Mouse (Mus musculus) yolk sac, embryonic 10.5 days (tissue): Measurements from ENCODE around the gene 0610040J01Rik.
"Not testable (repeated sequence)": the region's sequence is repeated elsewhere in the genome, so short reads cannot be mapped to it uniquely, and the experiment has no call there.

Experiments
- DNase-seq: peaks from one replicate; pipeline ENCODE4 v3.0.0-alpha.2; 2017; ENCODE audit warnings: low spot score

0610040J01Rik gene

DNA sequence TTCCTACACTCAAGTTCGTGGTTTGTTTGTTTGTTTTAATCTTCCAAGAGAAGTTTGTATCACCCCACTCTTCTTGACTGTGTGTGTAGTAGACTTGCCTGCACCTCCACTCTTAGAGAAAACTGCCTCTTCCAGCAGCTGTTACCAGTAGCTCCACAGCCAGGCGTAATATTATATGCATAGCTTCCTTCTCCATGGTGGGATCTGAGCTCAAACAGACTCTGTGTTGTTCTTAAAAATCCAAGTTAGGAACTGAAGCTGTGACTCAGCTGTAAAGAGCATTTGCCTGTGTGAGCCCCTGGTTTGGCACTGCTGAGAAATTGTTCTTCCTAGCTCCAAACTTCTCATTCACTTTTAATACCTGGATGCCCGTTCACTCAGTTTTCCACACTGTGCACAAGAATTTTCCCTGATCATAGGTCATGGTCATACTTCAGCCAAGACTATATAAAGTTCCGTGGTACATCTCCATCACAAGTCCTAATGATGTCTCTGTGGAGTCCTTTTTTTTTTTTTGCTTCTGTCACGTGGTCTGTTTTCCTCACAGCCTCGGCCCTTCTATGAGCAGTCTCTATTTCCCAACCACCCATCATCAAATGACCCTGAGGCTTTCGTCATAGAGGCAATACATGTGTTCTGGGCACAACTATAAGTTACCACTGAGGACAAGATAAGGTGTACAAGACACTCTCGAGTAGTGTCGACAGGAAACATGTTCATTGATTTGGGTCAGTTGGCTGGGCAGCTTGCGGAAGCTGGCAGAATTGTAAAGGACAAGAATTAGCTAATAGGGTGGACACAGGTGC is 16.4 kb downstream of the 0610040J01Rik start:
- no peak for DNase-seq

DNA sequence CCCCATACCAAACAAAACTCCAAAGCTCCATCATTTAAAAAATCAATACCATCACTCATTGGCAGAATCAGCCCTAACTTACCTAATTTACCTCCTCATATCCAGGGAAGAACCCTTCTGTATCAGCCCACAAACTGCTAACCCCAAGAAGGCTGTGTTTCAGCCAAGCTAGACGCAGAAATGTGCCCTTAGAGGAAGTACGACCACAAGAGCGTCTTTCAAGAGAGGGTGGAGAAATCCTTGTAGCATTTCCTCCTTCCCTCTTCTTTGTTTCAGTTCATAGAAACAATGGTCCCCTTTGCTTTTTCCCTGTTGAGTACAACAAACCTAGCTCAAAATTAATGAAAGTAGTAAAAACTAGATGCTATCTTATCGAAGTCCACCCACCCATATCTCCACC is 18.9 kb downstream of the 0610040J01Rik start:
- no peak for DNase-seq

DNA sequence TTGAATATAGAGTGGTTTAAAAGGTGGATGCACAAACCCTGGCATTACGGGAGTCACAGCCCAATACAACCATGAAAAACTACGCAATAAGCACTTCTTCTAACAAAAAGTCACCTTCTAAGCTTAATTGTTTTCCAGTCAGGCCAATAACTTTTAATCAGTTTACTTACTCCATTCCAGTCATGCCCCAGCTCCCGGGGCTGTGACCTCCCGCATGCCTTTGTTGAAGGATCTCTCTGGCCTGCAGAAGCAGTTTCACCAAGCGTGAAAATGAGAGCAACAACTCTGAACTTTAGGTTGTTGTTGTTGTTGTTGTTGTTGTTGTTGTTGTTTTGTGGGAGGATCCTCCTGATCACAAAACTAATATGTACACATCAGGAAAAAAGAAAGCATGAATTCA is 21.8 kb downstream of the 0610040J01Rik start:
- no peak for DNase-seq

DNA sequence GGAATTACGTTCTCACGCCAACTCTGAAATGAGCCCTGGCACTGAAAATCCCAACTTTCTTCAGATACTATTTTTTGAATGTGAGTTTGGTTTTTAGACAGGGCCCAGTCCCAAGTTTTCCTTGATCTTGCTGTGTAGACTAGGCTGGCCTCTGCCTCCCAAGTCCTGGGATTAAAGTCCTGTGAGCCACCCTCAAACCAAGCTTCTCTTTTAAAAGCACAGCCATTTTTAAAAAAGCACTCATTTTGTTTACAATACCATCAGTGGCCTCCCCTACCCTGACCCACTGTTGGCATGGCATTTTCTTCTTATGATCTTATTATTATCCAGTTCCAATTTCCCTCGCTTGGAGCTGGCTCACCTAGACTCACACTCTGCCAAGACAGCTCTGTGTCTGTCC is 22.3 kb downstream of the 0610040J01Rik start:
- no peak for DNase-seq

DNA sequence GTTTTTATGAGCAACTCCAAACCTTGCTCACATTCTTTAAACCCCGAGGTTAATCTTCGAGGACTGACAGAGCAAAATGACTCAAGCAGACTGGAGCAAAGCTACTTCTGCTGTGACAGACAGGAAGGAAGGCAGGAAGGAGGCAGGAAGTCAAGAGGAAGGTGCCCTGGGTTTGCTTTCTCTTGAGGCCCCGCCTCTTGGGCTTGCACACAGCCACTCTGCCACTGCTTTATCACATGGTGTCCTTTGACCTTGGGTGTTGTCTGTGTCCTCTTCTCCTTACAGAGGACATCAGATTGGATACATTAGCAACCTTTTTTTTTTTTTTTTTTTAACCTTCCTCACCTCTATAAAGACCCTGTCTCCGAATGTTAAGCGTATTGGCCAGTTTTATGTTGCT is 25.0 kb downstream of the 0610040J01Rik start:
- DNase-seq = peak; percentile 61

DNA sequence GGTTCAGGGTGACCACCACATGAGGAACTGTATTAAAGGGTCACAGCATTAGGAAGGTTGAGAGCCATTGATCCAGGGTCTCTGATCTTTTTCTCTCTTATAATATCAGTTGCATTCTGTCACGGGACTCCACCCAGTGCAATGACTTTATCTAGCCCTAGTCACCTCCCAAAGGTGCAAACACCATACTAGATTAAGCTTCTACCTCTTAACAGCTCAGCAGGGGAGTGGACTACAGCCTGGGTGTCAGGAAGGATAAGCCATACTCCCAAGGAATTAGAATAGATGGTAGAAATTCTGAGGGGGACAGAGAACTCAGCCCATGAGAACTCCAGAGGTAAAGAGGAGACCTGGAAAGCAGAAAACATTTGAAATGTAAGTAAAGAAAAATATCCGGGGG is 25.7 kb downstream of the 0610040J01Rik start:
- DNase-seq = no peak

DNA sequence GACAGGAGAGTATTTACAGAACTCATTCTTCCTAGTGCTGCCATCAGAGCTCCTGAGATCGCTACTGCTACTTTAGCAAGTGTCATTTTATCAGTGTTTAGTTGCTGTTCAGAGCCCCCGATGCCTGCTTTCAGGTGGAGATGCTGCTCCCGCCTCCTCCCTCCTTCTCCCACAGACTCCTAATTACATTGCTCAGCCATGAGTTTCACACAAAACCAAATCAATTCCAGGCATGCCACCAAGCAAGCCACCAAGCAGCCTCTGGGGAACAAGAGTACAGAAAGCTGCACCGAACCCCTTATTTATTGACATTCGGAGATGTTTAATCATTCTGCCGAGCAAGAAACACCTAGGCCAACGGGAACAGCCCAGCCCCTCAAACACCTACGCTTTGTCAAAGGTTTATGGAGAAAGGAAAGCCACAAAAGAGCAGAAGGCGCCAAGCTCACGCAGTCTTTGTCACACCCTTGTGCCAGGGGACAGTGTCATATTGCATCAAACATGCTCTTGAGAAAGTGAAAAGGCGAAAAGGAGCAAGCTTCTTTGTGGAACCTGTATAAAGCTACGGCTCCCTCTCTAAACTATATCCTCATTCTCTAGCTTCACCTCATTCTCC is 27.7 kb downstream of the 0610040J01Rik start:
- no peak for DNase-seq

DNA sequence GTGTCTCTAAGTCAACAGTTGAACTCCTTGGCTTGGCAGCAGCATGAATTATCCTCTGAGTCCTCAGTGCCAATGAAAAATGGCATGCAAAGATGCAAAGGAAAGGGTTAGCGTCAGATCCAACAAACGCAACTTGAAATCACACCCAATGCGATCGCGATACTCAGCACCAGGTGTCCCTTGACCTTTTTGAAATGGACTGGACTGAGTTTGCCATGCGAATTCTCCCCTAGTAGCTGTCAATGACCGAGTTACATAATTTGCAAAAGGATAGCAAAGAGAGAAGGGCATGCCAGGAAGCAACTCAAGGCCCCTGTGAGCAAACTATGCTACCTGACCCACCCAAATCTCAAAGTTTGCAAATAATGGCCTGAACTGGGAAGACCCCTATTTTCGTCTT is 34.9 kb downstream of the 0610040J01Rik start:
- DNase-seq = no peak

DNA sequence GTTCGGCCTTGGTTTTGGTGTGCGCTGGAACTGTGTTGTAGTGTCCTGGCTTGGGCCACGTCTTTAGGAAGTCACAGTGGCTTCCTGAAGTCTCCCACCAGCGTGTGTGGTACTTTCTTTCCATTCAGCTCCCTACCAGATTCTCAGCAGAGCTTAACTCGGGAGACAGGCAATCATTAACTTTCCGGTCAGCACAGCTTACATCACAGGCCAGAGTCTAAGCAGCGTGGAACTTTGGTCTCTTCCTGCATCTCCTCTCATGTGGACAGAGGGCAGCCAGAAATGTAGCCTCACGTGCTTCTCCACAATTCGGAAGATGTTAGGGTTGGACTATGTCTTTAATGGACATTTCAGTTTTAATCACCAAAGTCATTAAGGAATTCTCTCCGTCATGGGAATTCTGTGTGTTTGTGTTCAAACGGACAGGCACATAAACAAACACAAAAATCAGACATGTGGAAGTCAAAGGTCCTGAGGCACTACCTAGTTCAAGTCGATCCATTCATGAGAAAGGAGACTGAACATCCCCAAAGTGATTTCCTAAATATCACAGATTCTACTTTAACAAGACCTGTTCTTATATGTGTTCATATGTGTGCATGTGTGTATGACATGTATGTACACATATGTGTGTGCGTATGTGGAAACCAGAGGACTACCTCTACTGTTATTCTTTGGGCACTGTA is 35.5 kb downstream of the 0610040J01Rik start:
- peak; percentile 85 for DNase-seq

DNA sequence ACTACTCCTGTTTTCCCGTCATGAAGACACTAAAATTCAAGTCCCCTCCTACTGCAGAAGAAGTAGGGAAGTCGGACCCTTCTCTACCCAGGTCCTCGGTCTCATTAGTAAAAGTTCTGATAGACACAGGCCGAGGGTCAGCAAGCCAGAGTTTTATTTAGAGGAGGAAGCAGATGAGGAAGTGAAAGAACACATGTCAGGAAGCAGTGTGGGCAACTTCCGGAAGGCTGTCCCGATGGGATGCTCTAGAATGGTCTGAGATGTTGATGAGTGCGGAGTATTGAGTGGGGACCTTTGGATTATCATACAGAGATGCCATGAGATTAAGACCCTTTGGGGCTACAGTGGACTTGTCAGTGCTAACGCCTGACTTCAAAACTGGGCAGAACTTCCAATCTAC is 46.7 kb downstream of the 0610040J01Rik start:
- no peak for DNase-seq

DNA sequence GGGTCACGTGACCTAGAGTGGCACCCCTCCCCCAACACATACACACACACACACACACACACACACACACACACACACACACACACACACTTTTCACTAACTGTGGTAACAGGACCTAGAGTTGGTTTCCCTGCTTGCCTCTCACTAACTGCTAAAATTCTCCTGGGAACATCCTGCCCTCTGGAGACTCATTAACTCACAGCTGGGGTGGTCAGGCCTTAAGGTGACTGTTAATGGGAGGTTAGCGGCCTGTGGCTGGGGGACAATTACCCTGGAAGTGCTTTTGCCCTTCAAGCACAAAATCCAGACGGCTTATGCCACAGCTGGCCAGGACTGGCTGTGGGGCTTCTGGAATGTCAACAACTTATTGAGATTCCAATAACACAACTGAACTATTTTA is 55.3 kb downstream of the 0610040J01Rik start:
- peak; percentile 67 for DNase-seq

DNA sequence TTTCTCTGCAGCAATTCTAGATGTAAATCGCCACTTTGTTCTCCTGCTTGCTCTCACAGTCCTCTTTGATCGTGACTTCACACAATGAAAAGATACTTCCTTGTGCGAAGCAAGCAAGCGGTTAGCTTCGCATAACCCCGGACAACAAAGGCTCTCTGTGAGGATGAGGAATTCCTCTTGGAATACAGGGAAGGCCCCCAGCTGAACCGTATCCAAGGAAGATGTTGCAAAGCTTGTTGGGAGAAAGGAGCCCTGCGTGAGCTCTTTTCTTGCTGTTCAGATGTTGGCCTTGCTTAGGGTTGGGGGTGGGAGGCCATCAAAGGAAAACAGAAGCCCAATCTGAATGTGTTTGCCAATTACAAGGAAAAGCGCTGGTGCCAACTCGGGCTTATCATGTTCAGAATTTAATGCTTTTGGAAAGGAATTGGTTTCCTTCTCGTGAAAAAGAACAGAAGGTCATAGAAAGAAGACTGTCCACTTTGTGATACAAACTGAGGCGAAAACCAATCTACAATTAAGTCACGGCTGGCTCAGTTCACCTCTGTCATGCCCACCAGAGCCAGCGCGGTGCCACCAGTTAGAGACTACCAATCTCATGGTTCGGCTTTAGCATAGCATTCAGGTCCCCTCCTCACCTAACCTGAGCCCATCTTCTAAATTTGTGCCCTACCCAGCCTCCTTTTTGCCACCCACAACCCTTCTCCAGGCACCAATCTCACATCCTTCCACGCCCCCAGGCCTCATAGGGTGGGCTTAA is 60.2 kb downstream of the 0610040J01Rik start:
- no peak for DNase-seq

DNA sequence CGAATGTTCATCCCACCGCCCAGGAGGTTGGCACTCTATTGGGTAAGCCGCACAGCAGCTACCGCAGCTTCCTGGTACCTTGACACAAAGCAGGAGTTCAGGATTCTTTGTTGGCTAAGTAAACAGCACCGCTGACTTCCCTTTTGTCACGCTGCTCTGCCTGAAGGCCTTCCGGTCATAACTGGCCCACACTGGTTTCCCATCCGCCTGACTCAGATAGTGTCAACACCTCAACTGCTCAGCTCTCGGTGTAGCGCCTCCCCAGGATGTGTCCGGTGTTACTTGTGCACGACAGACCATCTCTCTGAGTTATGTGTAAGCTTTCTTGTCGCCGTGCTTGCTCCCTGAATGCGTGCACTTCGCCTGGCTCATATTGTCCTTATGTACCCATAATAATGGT is 62.7 kb downstream of the 0610040J01Rik start:
- peak; percentile 85 for DNase-seq

DNA sequence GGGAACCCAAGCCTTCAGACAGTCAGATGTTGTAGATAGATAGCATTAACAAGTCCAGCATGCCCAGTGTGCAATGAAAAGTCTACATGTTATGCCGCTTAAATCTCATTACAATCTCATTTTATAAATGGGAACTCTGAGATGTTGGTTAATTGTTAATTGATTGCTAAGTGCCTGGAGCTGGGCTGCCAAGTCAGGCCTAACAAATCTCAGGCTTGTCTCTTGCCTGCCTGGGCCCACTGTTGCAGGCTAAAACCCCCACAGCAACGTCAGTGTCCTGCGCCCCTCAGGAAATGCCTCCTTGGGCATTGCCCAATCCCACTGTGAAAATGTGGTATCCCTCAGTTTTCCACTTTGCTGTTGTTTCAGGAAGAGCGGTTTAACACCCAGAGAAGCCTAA is 63.9 kb downstream of the 0610040J01Rik start:
- no peak for DNase-seq

DNA sequence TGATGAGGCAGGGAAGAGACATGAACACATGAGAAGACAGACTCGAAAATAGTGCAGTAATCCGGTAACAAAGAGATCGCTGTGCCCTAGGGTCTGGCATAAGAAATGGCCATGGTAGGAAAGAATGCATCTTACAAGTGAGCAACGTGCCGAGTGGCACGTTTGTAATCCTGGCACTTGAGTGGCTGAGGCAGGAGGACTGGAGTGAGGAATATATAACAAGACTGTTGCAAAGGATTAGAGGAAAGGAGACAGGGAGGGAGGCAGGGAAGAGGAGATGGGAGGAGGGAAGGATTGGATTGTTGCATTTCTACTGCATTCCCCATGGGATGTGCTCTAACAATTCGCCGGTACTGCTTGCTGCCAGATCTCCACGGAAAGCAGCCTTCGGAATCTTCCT is 66.9 kb downstream of the 0610040J01Rik start:
- no peak for DNase-seq

DNA sequence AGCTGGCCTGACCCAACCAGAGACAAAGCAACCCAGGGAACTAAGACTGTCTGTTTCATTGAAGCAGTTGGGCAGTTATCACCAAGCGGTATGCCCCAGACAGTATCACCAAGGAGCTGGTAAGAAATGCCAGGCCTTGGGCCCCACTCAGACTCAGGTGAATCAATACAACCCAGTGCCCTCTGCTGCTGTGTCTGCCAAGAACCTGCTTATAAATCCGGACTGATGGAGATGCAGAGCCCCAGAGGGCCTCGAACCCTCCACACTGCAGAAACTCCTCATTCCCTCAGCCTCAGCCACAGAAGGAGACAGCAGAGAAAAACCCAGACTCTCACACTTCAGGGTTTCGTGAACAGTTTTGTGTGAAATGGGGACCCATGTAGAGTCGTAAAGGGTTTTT is 74.1 kb downstream of the 0610040J01Rik start:
- no peak for DNase-seq

DNA sequence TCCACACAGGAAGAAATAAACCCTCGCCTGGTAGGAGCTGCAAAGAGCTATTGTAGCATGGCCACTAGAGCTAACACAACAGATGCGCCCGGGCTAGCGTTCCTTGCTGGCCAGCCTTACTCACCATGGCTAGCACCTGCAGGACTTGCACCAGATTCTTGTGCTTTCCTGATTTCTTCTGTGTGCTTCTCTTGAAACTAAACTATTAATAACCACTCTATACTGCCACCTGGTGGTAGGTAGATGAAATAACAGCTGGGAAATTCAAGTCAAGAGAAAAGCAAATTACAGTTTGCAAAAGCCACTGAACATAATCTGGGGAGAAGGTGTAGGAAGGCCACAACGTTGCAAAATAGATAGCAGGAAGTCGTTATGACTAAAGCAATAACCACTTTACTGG is 74.5 kb downstream of the 0610040J01Rik start:
- DNase-seq = no peak

DNA sequence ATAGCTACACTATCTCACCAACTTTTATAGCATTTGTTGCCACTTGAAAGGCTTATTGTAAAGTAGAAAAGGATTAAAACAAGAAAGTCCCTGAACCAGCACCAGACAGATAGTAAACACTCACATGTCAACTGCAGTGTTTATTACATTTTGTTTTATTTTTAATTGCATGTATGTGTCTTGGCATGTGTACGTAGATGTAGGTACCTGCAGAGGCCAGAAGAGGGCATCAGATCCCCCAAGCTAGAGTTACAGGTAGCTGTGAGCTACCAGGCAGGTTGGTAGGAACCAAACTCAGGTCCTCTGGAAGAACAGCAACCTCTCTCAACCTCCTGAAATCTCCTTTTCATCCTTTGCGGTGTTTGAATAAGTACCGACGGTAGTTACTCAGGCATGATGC is 74.9 kb downstream of the 0610040J01Rik start:
- no peak for DNase-seq

DNA sequence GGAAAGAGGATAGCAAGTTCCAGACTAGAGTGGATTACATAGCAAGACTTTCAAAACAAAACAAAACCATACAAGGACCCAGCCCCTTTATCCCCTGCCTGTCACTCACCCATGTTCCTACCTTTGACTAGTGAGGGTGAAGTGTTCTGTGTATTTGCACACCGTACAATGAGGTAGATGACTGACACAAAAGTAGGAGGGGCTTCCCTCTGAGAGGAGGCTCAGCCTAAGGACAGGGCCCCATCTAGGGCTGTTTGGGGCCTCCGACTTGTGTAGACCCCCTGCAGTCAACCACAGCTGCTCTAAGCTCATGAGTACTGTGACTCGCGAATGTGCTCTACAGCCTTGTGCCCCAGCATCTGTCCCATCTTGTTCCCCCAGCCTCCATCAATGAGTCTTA is 79.1 kb downstream of the 0610040J01Rik start:
- no peak for DNase-seq

DNA sequence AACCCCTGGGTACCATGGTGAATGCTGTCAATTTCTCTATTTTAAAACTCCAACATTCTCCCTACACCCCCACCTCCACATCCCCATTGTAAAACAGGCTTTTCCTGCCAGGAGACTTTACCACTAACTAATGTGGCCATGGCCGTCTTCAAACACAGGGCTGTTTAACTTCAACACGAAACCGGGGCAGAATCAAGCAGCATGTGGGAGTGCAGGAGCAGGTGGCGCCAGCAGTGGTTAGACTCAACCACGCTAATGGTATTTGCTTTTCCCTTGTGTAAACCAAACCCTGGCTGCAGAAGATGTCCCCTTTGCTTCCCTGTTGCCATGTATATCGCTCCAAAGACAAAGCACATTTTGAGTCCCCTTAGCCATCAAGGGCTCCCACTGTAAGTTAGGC is 79.7 kb downstream of the 0610040J01Rik start:
- DNase-seq = peak; percentile 57

DNA sequence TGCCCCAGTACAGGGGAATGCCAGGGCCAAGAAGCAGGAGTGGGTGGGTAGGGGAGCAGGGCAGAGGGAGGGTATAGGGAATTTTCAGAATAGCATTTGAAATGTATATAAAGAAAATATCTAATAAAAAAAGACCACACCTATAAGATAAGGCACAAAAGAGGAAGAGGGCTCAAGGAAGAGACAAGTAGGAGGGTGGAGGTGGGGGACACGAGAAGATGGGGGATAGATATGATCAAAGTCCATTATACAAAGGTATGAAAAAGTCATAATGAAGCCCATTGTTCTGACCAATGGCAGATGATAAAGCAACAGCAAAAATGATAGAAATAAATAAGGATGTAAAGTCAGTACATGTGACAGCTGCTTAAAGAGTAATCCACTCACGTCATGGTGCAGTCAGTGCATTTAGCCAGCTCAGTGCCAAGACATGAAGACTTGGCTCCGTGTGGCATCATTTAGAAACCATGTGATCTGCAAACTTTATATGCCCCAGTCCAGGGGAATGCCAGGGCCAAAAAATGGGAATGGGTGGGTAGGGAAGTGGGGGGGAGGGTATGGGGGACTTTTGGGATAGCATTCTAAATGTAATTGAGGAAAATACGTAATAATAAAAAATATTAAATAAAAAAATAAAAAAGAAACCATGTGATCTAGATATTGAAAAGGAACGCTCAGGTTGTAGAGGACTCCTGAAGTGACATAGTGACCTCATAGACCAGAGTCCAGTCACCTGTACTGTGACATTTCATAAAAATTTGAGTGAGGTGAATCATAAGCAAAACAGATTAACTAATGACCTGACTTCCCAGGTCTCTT is 85.0 kb downstream of the 0610040J01Rik start:
- not testable (repeated sequence) for DNase-seq

DNA sequence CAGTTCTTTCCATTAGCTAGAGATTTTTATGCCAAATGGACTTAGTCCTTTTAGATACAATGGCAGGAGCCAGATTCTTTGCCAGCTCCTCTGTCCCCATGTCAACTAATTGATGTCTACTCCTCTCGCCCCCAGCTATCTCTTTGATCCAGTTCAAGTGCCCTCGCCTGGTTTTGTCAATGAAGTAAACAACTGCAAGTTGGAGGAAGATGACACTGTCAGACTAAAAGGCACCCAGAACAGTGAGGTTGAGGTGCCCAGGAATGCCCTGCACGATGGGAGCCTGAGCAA is 85.6 kb downstream of the 0610040J01Rik start:
- no peak for DNase-seq
